Mouse (Mus musculus) midbrain, embryonic 14.5 days (tissue): ENCODE measurements around the gene Irak4. TPM values are rescaled to one million over a fixed set of nuclear protein-coding genes. Genes with fewer than 3 reads are reported as not detected.
A peak's percentile ranks its signal among the peaks of the same experiment; 100 is the strongest.

ENCODE experiments used
- ATAC-seq: fragments of 200-750 bp; cut with Nextera tagmentation; 2 replicates; pipeline ENCODE4 v1.8.0; 2017; ENCODE audit warnings: moderate number of reproducible peaks, moderate library complexity; ENCODE audit not compliant: low FRiP score, low TSS enrichment
- DNase-seq: peaks from one replicate; pipeline ENCODE4 v3.0.0-alpha.2; 2015
- H3K27ac ChIP-seq: fragments of 300-500 bp; sonication (generic); replicated peaks from 2 replicates; pipeline ENCODE4 v1.5.1; 2014; ENCODE audit warnings: mild to moderate bottlenecking, low read depth, low read length, moderate library complexity
- H3K27me3 ChIP-seq: fragments of 300-500 bp; sonication (generic); 2 replicates; pipeline ENCODE4 v1.6.1; 2014; ENCODE audit warnings: low read length, control low read depth, mixed read lengths; ENCODE audit not compliant: control insufficient read depth, insufficient read depth
- H3K36me3 ChIP-seq: fragments of 300-500 bp; sonication (generic); 2 replicates; pipeline ENCODE4 v1.6.1; 2014; ENCODE audit warnings: low read length, control low read depth; ENCODE audit not compliant: control insufficient read depth, insufficient read depth
- H3K4me1 ChIP-seq: fragments of 300-500 bp; sonication (generic); 2 replicates; pipeline ENCODE4 v1.6.1; 2014; ENCODE audit warnings: mild to moderate bottlenecking, antibody characterized with exemption, low read length, control low read depth; ENCODE audit not compliant: control insufficient read depth, insufficient read depth
- H3K4me2 ChIP-seq: fragments of 300-500 bp; sonication (generic); 2 replicates; pipeline ENCODE4 v1.6.1; 2014; ENCODE audit warnings: mild to moderate bottlenecking, low read length, moderate library complexity
- H3K4me3 ChIP-seq: fragments of 300-500 bp; sonication (generic); replicated peaks from 2 replicates; pipeline ENCODE4 v1.5.1; 2014; ENCODE audit warnings: low read depth, low read length
- H3K9ac ChIP-seq: fragments of 300-500 bp; sonication (generic); replicated peaks from 2 replicates; pipeline ENCODE4 v1.6.1; 2014; ENCODE audit warnings: mild to moderate bottlenecking, low read length, moderate library complexity
- H3K9me3 ChIP-seq: fragments of 300-500 bp; sonication (generic); 2 replicates; pipeline ENCODE4 v1.6.1; 2016; ENCODE audit warnings: low read length, control low read depth, mixed read lengths; ENCODE audit not compliant: control insufficient read depth
- WGBS: fragments of 180-500 bp; shearing (Covaris S2); extraction: QIAGEN DNeasy Blood & Tissue Kit; methylation state at CpG from one replicate; pipeline ENCODE4 v1.1.7; 2014; 5-methylcytosine and 5-hydroxymethylcytosine counted together
- polyA plus RNA-seq: library from polyadenylated mRNA; unstranded; fragments of >200 nt; fragmentation: Nextera tagmentation; extraction: Ambion mirVana; gene quantifications from 2 replicates; pipeline ENCODE4 v1.2.1, GENCODE M21; 2014

Gene Irak4
- polyA plus RNA-seq, 1 experiment from 2014 or later, result 1.6 TPM

DNA sequence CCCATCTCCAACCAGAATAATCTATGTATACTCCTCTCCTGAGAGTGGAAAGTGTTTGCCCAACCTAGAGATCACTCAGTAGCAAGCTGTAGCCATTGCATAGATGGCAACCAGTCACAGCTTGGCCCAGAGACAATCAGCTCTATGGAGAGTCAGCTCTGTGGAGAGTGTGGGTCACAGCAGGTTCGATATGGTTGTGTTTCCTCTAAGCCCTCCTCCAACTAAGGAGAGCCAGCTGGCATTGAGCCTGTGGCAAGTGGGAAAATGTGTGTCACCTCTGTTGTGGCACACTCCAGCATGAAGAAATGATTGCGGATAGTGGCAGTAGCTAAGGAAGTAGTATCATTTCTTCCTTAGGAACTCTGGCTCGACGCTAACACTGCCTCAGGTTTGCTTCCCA lies 28.1 kb downstream of the Irak4 start:
- H3K4me3 ChIP-seq, result no peak overlapping the region
- H3K4me2 ChIP-seq, result no peak overlapping the region
- H3K36me3 ChIP-seq, result no peaks in the 10 kb centered on the region
- H3K27ac ChIP-seq, result no peak overlapping the region
- H3K9ac ChIP-seq, result no peak overlapping the region
- ATAC-seq, result no peak
- no peaks in the 10 kb centered on the region for H3K9me3 ChIP-seq
- WGBS, result 94% methylated on average over 4 of the region's 4 CpGs
- no peak for DNase-seq
- H3K4me1 ChIP-seq, result no peaks in the 10 kb centered on the region
- H3K27me3 ChIP-seq, result no peaks in the 10 kb centered on the region

GRCm38 (mm10) chr15:94572746-94573145 lies 29.3 kb downstream of the Irak4 start:
- H3K4me1 ChIP-seq, result no peaks in the 10 kb centered on the region
- DNase-seq, result no peak
- H3K4me3 ChIP-seq, result no peak overlapping the region
- H3K9ac ChIP-seq, result no peak overlapping the region
- no peak overlapping the region for H3K4me2 ChIP-seq
- H3K9me3 ChIP-seq, result no peaks in the 10 kb centered on the region
- no peaks in the 10 kb centered on the region for H3K27me3 ChIP-seq
- ATAC-seq, result no peak
- H3K36me3 ChIP-seq, result no peaks in the 10 kb centered on the region
- H3K27ac ChIP-seq, result no peak overlapping the region
- WGBS, result 63% methylated on average over 8 of the region's 8 CpGs

DNA sequence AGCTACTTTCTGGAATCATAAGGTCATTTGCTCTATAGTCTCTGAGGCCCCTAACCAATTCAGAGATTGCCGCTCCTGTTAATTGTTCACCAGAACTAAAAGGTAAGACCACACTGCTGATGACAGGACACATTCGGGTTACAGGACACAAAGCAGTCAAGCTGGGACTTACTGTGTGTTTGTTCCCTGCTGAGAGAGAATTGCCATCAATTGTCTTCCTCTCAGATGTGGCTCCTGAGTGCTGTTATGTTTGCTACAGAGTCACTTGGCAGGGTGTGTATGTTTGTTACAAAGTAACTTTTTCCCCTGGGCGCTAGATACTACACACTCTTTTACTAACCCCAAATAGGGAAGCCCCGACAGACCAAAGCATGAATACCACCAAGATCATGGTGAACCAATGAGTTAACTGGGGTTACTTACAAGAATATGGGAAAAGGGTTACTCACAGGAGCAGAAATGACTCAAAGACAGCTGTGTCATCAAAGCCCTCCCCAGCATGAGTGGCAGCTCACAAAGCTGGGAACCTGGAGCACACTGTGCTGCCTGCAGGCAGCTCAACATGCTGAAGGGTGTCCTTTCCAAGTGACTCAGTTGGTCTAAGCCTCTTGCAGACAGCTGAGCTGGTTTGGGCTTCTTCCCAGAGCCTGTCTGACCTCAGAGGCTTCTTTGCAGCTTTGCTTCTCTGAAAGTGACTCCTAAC lies 31.3 kb downstream of the Irak4 start:
- no peak overlapping the region for H3K4me2 ChIP-seq
- 78% methylated on average over 4 of the region's 4 CpGs for WGBS
- H3K4me1 ChIP-seq, result no peaks in the 10 kb centered on the region
- no peaks in the 10 kb centered on the region for H3K9me3 ChIP-seq
- H3K9ac ChIP-seq, result no peak overlapping the region
- no peak overlapping the region for H3K4me3 ChIP-seq
- DNase-seq, result no peak
- peaks cover 10% of the 10 kb centered on the region for H3K36me3 ChIP-seq
- no peak overlapping the region for H3K27ac ChIP-seq
- H3K27me3 ChIP-seq, result no peaks in the 10 kb centered on the region
- no peak for ATAC-seq

DNA sequence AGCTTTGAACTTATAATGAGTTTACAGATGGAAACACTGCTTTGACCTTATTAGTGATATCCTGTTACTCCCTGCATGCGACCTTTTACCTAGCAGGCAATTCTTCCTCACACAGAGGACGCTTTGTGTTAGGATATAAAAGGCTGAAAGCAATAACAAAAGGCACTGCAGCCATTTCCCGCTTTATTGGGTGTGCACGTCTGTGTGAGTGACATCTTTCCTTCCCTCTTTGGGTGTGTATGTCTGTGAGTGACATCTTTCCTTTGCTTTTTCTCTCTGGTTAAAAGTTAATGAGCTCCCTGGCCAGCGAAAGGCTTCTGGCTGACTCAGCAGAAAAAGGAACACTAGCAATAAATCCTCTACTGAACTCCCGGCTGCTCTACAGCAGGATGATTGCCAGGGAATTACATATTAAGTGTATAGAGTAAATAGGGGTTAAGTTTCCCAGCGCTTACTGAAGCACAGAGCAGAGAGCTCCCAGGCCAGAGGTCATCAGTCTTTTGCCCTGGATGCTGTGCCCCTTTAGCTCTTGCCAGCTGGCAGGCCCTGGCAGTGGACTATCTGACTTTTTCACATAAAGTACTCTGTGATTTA lies 38.7 kb downstream of the Irak4 start:
- H3K4me1 ChIP-seq, result no peaks in the 10 kb centered on the region
- H3K27me3 ChIP-seq, result no peaks in the 10 kb centered on the region
- no peak for ATAC-seq
- no peak overlapping the region for H3K27ac ChIP-seq
- DNase-seq, result no peak
- peaks cover 71% of the 10 kb centered on the region for H3K36me3 ChIP-seq
- H3K9me3 ChIP-seq, result no peaks in the 10 kb centered on the region
- no peak overlapping the region for H3K9ac ChIP-seq
- 65% methylated on average over 7 of the region's 7 CpGs for WGBS
- H3K4me2 ChIP-seq, result no peak overlapping the region
- no peak overlapping the region for H3K4me3 ChIP-seq

DNA sequence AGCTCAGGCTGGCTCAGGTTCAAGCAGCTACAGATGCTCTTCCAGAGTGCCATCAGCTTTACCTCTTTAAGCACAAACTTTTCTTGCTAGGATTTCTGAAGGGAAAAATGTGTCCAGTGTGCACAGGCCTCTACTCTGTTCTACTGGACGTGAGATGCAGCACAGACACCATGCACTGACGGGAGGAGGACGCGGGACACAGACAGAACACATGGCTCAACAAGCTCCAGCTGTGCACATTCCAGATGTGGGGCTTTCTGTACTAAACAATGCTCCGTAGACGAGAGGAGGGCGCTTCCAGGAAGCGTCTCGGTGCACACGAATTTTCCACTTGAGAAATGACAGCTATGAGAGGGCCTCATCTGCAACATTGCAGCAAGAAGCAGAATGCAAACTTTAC lies 39.7 kb downstream of the Irak4 start:
- Histone ChIP-seq H3K4me2 (no peak overlapping the region), H3K27ac (no peak overlapping the region), H3K27me3 (no peaks in the 10 kb centered on the region), H3K4me1 (no peaks in the 10 kb centered on the region), H3K9ac (no peak overlapping the region), H3K9me3 (no peaks in the 10 kb centered on the region), H3K4me3 (no peak overlapping the region), H3K36me3 (peaks cover 68% of the 10 kb centered on the region)
- DNase-seq, result no peak
- 88% methylated on average over 10 of the region's 10 CpGs for WGBS
- no peak for ATAC-seq

GRCm38 (mm10) chr15:94584738-94585137 lies 41.3 kb downstream of the Irak4 start:
- Histone ChIP-seq H3K4me3 (no peak overlapping the region), H3K27me3 (no peaks in the 10 kb centered on the region), H3K4me2 (no peak overlapping the region), H3K36me3 (peaks cover 61% of the 10 kb centered on the region), H3K9me3 (no peaks in the 10 kb centered on the region), H3K27ac (no peak overlapping the region), H3K4me1 (peaks cover 6% of the 10 kb centered on the region), H3K9ac (no peak overlapping the region)
- ATAC-seq (no peak), DNase-seq (peak; percentile 12)
- WGBS, result 87% methylated on average over 4 of the region's 4 CpGs

- Histone ChIP-seq H3K9ac (peak overlapping the region; percentile 16; the same call in 1 of the 2 replicates), H3K36me3 (peaks cover 30% of the 10 kb centered on the region), H3K27ac (no peak overlapping the region), H3K9me3 (no peaks in the 10 kb centered on the region), H3K4me1 (peaks cover 6% of the 10 kb centered on the region), H3K4me2 (peak overlapping the region; percentile 76), H3K27me3 (no peaks in the 10 kb centered on the region), H3K4me3 (no peak overlapping the region; the same call in 1 of the 2 replicates)
- DNase-seq, result no peak
- no peak for ATAC-seq
- WGBS, result 88% methylated on average over 9 of the region's 9 CpGs
Measured at GRCm38 (mm10) chr15:94587826-94588715, 44.6 kb downstream of the Irak4 start.

DNA sequence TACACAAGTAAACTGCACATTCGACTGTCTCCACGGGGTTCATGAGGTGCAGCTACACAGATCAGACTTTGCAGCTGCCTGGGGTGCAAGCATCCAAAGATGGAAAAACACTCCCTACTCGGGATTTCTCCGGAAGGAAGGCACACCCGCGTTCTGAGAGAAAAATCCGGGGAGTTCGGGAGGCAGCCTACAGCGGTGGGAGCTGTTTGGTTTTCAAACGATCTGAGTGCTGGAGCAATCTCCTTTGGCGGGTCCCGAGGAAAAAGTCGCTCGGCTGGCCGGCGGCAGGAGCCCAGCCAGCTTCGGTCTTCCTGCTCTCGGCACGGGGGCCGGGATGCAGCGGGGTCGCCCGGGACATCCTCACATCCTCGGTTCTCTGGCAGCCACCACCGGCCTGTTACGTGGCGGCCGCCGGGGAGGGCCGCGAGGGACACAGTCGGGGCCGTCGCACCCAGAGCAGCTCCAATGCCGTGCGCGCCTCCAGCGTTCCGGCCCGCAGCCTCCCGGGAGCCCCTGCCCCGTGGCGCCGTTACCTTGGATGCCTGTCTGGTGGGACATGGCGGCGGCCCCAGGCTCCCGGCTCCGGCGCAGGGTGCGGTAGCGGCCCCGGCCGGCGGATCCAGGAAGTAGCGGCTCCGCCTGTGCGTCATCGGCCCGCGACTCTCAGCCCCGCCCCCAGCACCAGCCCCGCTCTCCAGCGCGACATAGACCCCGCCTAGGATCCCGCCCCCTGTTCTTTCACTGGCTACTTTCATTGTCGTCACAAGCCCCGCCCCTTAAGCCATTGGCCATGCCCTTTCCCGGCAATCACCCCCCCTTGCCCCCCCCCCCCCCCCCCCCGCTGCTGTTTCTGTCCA lies 46.0 kb downstream of the Irak4 start, which contains the start of gene Twf1:
Twf1 (minus strand) TSS at position 671 of the 857 bp plus-strand sequence.
- no peaks in the 10 kb centered on the region for H3K27me3 ChIP-seq
- H3K27ac ChIP-seq, result peak within 1 kb of the TSS; percentile 85
- peaks cover 6% of the 10 kb centered on the region for H3K4me1 ChIP-seq
- DNase-seq (peak; percentile 100), ATAC-seq (peak; percentile 100)
- WGBS, result under 1% methylated on average over 69 of the region's 70 CpGs
- H3K4me2 ChIP-seq, result peak within 1 kb of the TSS; percentile 76
- peak within 1 kb of the TSS; percentile 91 for H3K9ac ChIP-seq
- peak within 1 kb of the TSS; percentile 94 for H3K4me3 ChIP-seq
- H3K9me3 ChIP-seq, result no peaks in the 10 kb centered on the region
- peaks cover 16% of the 10 kb centered on the region for H3K36me3 ChIP-seq
